Mouse (Mus musculus): ENCODE measurements around the gene Fam219b. TPM values are rescaled to one million over a fixed set of nuclear protein-coding genes. Genes with fewer than 3 reads are reported as not detected.

Gene Fam219b
- 11.2 TPM for polyA plus RNA-seq (2017; shearing (Covaris generic))

GRCm38 (mm10) chr9:57537044-57537727 is at the start of gene Fam219b:
Gene Fam219b, plus strand, starts transcription at chr9:57537528.

GRCm38 (mm10) chr9:57503622-57504380 is 33.5 kb upstream of the Fam219b start, which contains the start of gene Rpp25:
Gene Rpp25, plus strand, starts transcription at chr9:57504026.

GRCm38 (mm10) chr9:57521056-57521911 is 16.0 kb upstream of the Fam219b start, which contains the start of gene Cox5a:
Gene Cox5a, plus strand, starts transcription at chr9:57521274.

GRCm38 (mm10) chr9:57552139-57552887 is 15.0 kb downstream of the Fam219b start, which contains the start of gene Mpi:
Gene Mpi, minus strand, starts transcription at chr9:57552763.

GRCm38 (mm10) chr9:57560861-57561710 is 23.8 kb downstream of the Fam219b start, which contains the start of gene Scamp2:
Gene Scamp2, plus strand, starts transcription at chr9:57560943.

GRCm38 (mm10) chr9:57589224-57590126 is 52.1 kb downstream of the Fam219b start, which contains the start of gene Ulk3:
Gene Ulk3, plus strand, starts transcription at chr9:57589452.

Other genes with a start within 250 kb of the Fam219b start
- 85.0 TPM for gene Ppcdc, start 97.4 kb upstream of the Fam219b start, polyA plus RNA-seq (2017; shearing (Covaris generic))
- gene Scamp5, start 69.5 kb upstream of the Fam219b start, polyA plus RNA-seq (2017; shearing (Covaris generic)), result 0.30 TPM
- gene Rpp25, start 33.5 kb upstream of the Fam219b start, polyA plus RNA-seq (2017; shearing (Covaris generic)), result not detected
- gene Cox5a, start 16.3 kb upstream of the Fam219b start, polyA plus RNA-seq (2017; shearing (Covaris generic)), result 261 TPM
- 8.5 TPM for gene Mpi, start 15.2 kb downstream of the Fam219b start, polyA plus RNA-seq (2017; shearing (Covaris generic))
- 77.3 TPM for gene Scamp2, start 23.4 kb downstream of the Fam219b start, polyA plus RNA-seq (2017; shearing (Covaris generic))
- gene Ulk3, start 51.9 kb downstream of the Fam219b start, polyA plus RNA-seq (2017; shearing (Covaris generic)), result 33.8 TPM
- gene Cplx3, start 68.8 kb downstream of the Fam219b start, polyA plus RNA-seq (2017; shearing (Covaris generic)), result not detected
- not detected for gene Lman1l, start 83.2 kb downstream of the Fam219b start, polyA plus RNA-seq (2017; shearing (Covaris generic))
- 81.2 TPM for gene Csk, start 116.1 kb downstream of the Fam219b start, polyA plus RNA-seq (2017; shearing (Covaris generic))
- not detected for gene Cyp1a2, start 146.2 kb downstream of the Fam219b start, polyA plus RNA-seq (2017; shearing (Covaris generic))
- gene Cyp1a1, start 150.4 kb downstream of the Fam219b start, polyA plus RNA-seq (2017; shearing (Covaris generic)), result not detected
- 24.8 TPM for gene Edc3, start 171.0 kb downstream of the Fam219b start, polyA plus RNA-seq (2017; shearing (Covaris generic))
- 219 TPM for gene Clk3, start 228.3 kb downstream of the Fam219b start, polyA plus RNA-seq (2017; shearing (Covaris generic))